Mouse (Mus musculus): ENCODE results near the gene Retnla.

Gene Retnla

GRCm38 (mm10) chr16:48890733-48891132 is 48.4 kb downstream of the Retnla start:
- in situ Hi-C loops (cut with MboI, MseI): no loop called here

All from T-helper 17 cell (primary cell).